Mouse (Mus musculus) retina, postnatal 7 days (tissue): ENCODE measurements around the gene Kcna2.

Experiments
- DNase-seq: peaks from one replicate; pipeline ENCODE4 v3.0.0-alpha.2; 2012; ENCODE audit warnings: low read depth, low spot score

Gene Kcna2

DNA sequence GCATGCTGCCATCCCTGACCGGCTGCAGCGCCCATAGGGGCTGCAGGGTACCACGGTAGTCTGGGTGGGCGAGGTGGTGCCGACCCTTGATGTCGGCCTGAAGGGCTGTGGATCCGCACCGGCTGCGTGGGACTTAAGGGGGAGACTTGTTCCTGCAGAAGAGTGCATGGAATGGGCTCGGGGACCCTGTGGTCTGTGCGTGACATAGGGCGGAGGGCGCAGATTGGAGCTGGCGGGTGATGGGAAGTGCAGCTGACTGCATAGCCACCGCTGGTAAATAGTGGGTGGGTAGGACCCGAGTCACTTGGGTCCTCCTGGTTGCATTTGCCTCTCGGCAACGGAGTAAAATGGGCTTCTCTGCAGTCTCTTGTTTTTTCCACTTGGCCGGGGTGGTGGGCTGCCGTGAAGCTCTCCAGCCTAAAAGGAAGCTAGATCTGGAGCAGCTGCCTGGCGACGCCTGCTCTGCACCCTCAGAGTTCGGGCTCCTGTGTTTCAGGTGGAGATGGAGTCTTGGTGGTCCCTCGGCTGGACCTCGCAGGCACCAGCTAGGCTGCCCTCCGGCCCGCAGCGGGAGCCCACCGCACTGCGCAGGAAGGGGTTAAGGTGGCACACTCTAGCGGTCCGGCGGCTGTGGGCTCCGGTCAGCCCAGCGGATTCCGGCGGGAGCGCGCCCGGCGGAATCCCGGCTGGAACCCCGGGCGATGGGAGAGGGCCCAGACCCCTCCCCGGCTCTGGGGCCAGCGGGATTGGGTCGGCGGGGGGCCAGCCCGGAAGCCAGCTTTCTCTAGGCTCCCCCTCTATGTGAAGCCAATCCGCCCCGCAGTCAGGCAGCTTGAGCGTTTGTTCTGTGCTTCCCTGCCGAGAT lies 1.1 kb downstream of the Kcna2 start:
- DNase-seq = no peak

DNA sequence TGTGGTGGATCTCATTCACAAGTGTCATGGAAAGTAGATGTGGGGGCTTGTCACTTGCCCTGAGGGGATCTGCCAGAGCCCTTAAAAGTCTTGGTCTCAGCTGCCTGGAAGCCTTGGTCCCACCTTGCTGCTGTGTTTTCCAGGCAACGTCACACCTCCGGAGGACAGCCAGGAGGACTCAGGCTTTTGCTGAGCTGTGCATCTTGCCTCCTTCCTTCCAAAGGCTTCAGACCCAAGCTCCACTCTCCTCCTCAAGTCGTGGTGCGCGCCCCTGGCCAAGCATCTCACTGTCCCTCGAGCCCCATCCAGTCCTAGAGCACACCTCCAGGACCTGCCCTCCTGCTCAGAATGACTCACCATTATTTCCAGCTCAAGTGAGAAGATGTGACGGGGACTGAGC lies 2.1 kb downstream of the Kcna2 start:
- no peak for DNase-seq

DNA sequence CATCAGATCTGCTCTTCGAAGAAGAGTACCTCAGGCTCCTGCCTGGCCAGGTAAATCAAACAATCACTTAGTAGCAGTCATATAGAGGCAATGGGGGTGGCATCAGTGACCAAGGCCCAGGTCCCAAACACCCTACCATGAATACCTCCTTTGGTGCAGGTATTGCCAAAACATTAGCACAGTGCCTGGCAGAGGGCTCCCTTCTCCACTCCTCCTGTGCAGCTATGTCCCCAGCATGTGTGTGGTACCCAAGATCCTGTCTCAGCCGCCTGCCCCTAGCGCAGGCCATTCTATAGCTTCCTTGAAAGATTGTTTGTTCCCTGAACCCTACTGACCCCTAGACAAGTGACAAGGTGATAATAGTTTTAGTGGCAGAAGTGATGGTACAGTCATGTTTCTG lies 2.5 kb downstream of the Kcna2 start:
- no peak for DNase-seq

DNA sequence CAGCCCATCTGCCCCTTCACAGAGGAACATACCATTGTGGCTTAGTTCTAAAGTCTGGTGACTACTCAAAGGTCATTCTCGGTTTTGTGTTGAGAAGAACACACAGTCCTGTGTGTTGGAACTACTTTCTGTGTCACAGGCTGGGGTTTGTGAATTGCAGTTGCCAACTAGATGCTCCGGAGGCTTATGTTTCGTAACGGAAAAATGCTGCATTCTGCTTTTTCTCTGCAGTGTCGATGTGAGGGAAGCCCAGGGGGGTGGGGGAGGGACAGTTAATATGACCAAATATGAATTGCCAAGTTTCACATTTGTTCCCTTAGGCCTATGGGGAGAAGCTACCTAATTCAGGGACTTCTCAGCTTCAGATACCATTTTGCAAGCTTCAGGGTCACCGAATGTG lies 5.0 kb downstream of the Kcna2 start:
- DNase-seq = no peak

DNA sequence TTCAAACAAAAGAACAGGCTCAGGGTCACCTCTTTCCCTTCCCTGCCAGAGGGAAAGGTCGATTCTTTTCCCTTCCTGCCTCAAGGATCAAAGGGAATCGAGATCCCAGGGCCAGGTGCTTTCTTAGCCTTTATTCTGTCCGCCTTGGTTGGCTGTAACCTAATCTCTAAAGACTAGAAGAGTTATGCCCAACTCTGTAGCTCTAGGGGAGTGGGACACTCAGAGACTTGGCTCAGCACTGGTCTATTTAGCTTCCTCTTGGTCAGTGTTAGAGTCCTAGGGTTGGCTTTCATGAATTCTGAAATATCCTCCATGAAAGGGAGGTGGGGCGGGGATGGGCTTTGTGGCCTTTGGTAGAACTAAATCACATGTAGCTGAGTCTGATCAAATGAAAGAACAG lies 11.6 kb downstream of the Kcna2 start:
- no peak for DNase-seq

DNA sequence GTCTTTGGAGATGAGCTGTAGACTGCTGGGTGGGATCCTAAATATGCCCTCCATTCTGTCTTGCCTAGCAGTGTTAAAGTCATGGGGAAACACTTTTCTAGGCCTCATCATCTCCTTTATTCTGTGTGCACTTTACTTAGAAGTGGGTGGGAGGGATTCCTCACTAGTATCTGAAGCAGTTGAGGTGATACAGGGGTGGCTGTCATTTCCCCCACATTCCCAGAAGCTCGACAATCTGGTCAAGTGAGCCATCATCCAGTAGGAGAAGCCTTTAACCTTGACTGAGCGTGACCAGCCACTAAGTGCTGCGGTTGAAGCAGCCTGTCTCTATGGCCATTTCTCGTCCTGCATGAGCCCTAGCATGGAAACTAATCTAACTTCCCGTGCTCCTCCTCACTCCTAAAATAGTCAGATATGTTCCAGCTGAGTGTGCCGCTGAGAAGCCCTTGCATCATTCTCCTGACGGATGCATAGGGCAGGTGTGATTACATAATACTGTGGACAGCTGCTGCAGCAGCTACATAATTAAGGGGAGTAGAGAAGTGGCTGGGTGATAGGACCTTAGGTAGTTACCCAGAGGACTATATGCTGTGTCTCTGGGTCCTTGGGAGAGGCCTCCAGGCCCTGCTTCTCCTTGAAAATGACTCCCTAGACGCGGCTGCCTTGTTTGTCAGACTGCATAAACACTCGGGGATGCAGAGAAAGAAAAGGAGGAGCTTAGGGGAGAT lies 12.2 kb downstream of the Kcna2 start:
- no peak for DNase-seq

DNA sequence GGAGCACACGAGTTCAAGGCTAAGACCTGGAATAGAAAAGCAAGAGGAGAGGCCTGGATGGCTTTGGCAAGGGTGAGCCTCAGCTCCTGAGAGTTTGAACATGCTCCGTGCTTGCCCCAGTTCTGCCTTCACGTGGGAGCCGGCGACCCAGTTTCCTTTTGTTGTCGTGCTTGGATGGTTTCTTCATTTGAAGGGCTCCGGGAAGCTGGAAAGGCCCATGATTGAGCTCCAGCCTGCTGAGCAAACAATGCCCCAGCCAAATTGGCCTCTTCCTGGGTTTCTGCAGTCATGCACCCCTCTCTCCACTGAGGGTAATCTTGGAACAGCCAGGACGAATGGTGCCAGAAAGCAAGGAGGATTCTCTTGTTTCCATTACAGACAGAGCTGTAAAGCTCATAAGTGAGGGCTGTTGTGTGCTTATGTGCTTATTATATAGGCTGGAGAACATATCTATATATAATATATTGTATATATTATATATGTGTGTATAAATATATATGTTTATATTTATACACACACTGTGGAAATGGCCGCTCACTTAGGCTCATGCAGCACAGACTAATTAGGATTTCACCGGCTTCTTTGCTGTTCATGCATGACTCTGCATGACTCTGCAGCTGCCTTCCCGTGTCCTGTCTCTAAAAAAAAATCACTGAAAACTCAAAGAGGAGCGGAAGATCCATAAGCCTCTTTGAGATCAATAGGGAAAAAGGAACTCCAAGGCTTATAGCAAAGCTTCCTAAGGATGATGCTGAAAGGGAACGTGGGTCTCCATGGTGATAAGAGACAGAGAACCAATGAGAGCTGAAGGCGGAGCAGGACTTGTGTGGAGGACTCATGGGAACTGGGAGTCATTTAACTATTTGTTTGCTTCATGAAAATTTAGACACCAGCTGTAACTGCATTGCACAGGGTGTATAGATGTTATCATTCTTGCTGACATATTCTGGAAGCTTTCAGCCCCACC lies 13.1 kb downstream of the Kcna2 start:
- no peak for DNase-seq

DNA sequence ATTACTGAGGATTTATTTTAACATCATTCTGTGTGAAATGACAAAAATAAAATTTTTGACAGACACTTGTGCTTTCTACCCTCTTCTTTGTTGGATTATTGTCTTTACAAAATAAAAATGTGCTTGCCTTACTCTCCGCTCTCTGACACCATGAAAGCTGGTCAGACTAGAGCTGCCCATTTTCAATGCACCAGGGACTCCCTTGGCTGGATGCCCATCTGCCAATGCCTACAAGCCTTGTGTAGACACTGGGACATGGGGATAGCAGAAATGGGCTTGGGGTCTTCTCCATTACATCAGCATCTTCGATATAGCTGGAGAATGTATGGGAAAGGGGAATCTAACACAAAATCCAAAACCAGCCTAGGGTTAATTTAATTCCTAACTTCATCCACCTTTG lies 14.0 kb downstream of the Kcna2 start:
- no peak for DNase-seq

DNA sequence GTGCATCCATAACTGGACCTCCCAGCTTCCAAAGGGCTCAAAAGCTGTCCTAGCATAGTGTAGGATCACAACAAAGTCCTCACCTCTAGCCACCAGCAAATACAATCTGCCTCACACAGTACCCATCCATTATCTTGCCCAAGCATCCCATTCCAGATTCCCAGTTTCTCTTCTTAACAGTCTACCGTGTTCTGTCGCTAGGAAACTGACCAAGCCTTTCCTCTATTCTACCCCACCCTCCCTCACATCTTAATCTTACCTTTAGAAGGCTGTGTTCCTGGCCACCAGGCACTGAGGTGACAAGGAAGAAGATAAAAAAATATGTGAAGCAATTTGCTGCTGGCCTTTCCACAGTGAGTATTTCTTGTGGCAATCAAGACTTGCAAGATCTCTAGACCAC lies 14.8 kb downstream of the Kcna2 start:
- no peak for DNase-seq

DNA sequence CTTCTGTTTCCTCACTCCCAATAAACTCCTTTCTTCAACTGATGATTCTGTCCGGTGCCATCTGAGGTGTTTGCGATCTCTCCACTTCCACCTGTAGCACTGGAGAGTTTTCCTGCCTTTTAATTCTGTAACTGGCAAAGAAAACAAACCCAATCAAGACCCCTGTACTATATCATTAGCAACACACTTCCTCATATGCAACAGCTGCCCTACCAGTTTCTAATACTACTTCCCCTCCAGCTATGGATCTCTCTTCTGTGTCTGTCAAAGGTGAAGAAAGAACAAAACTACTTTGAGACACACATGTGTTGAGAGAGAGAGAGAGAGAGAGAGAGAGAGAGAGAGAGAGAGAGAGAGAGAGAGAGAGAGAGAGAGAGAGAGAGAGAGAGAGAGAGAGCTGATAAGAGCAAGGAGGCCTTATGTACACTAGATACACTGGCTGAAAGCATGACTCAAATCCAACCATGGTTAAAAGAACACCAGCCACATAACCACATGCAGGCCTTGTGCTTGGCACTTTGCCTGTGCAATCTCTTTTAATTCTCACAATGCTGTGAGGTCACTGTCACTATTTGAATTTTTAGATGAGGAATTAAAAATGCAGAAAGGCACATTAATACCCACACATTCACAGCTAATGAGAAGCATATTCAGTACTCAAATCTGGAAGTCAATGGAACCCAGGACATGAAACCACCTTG lies 19.1 kb downstream of the Kcna2 start:
- DNase-seq = no peak

DNA sequence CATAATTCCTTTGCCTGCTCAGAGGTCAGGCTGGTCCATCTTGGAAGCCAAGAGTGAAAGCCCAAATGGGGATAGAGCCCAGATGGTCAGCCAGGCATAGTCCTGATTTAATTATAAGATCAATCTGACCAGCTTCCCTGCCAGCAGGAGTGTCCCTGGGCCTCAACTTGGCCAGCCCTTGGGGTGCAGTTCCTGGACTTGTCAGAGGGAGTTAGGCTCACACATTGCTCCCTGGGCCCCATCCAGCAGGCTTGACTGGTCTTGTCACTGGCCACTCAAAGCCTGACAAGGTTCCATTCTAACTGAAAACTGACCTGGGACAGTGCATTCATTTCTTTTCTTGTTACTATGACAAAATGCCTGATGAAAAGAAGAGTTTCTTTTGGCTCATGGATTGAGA lies 21.4 kb downstream of the Kcna2 start:
- no peak for DNase-seq

DNA sequence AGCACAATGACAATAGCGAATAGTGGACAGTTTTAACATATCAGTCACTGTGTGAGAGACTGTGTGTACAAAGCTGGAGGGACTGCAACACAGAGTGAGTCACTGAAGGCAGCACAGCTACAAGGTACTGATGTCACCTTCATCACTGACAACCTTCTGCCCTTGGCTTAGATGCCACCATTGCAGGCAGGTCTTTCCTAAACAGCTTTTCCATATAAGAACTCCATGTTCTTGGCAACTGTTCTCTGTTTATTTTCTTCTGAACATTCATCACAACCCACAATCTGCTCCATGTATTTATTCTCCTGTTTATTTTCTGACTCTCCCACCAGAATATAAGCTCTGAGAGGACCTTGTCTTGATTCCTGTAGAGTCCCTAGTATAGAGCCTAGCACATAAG lies 26.7 kb downstream of the Kcna2 start:
- no peak for DNase-seq

DNA sequence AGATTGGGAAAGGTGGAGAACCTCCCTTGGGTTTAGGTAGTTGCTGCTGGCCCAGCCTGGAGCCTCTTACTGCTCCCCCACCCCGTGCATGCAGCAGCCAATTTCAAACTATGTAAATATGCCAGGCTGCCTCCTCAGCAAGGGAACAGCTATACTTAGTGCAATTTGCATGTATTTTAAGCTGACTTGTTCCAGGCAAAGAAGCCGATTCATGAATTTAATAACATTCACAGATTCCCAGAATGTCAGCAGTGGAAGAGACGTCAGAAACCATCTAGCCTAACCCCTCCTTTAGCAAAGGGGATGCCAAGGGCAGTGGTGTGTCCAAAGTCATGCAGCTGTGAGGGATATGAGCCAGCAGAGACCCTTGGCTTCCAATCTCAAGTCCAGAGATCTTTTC lies 27.5 kb downstream of the Kcna2 start:
- DNase-seq = no peak

DNA sequence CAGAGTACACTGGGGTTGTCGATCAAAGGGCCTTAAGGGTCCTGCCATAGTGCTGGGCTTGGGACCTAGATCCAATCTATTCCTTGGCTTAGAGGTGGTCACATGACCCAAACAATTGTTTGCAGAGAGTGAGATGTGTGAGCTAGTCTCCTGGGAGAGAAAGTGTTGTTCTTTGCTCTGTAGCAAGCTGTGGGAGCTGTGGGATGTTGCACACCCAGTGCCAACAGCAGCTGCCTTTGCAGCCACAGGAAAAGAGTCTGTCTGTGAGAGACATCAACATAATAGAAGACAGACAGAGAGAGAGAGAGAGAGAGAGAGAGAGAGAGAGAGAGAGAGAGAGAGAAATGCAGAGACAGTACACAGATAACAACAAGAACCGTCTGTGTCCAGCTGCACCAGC lies 28.3 kb downstream of the Kcna2 start:
- DNase-seq = no peak

DNA sequence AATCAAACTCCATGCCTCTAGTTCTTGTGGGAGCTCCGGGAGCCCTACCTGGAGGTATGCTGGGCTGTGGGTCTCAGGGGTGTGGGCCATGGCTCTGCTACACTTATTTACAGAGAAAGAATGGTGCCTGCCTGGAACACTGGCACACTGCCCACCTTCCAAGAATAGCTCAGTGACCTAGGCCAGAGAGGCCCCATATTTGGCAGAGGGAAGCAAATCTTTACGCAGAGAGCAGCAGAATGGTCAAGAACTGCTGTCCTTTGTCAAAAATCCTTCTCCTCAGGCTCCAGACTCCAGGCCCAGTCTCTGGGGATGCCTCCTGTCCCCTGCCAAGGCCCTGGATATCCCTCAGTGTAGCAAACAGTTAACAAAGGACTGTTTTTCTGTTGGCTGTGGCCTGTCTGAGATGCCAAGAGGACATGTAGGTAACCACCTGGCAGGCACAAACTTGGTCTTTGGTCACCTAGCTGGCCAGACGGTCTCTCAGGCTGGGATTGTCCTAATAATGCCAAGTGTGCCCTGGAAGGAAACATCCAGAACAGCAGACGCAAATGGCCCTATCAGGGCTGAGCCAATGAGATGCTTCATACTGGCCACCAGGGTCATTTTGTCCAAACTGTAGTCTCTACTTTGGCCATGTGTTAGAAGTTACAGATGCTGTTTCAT lies 29.8 kb downstream of the Kcna2 start:
- no peak for DNase-seq

DNA sequence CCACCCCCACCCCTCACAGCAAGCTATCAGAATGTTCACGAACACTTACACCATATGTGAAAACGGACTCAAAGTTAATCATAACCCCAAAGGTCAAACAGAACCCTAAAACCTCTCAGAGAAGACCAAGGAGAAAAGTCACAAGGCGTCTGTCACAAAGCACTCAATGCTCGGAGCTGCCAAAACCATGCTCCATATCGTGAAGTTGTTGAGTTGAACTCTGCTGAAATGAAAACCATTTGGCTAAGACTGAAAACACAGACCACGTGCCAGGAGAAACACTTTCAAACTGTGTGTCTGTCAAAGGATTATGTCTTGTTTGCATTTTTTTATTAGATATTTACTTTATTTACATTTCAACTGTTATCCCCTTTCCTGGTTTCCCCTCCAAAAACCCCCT lies 30.9 kb downstream of the Kcna2 start:
- no peak for DNase-seq

DNA sequence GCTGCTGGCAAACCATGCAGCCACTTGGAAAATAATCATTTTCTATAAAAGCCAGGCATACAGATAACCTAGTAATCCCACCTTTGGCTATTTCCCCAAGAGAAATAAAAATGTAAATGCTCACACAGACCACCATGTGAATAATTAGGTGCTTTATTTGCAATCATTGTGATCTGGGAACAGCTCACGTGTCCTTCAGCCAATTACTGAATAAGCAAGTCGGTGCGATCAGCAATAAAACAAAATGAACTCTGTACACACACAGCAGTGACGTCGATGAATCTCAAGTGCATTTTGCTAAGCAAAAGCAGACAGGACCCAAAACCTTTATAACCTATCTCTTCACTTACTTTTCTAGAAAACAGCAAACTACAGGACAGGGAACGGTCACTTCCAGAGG lies 31.7 kb downstream of the Kcna2 start:
- DNase-seq = no peak

DNA sequence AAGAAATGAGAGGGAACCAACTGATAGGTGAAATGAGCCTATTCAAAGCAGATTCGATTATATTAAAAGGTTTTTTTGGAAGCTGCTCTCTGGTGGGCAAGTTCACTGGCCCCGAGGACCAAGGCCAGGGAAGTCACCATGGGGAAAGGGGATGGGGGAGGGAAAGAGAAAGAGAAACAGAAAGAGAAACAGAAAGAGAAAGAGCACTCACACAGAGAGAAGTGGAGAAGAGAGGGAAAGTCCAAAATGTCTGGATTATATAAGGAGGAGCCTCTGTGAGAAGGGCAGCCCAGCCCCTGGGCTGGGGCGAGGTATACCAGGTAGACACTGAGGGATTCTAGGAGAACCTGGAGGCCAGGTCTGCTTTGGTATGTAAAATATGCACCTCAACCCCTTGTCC lies 33.5 kb downstream of the Kcna2 start:
- no peak for DNase-seq

DNA sequence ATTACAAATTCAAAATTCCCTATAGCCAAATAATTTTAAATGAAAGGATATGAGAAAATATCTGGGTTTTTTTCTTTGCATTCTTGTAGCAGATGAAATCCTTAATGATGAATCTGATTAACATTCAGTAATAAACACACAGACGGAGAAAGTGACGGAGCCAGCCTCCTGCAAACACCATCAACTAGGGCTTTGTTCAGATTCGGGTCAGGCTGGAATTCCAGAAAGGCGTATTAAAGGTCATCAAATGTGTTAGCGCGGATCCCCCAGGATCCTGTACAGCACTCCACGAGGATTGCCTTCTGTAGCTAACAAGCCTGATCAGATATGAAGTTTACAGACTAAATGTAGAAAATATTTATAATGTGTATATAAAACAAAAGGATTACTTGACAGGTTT lies 46.2 kb downstream of the Kcna2 start:
- DNase-seq = no peak

DNA sequence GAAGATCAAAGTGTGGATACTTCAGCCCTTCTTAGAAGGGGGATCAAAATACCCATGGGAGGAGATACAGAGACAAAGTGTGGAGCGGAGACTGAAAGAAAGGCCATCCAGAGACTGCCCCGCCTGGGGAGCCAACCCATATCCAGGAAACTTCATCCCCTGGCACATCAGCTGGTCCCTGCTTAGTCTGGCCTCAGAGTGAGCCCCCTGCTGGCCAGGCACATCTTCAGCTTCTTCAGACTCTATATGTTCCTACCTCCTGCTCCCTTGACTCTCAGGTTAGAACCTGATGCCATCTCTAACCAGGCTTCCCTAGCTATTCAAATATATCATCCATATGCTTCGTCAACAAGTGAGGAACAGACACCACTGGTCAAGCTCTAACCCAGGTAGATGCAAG lies 48.1 kb downstream of the Kcna2 start:
- no peak for DNase-seq

DNA sequence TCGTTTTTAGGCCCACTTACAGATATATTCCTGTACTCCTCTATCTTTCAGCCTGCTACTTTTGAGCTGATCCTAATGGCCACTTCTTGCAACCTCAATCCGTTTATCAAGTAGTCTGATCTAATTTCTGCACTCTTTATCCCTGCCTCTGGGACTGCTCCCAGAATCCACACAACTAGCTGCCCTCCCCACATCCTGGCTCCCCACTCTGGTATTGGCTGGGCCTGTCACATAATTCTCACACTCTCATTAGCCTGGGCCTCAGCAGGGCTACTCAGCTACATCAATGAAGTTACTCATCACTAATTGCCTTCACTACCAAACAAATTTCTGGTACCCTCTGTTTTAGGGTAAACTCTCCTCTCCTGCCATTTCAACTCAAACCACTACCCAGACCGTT lies 49.5 kb downstream of the Kcna2 start:
- DNase-seq = no peak
